Mouse (Mus musculus) hindbrain, postnatal 0 days (tissue): ENCODE measurements at regions not wholly inside any gene's neighbourhood (a gene's known extent, or its start where the extent isn't known, plus 50 kb on each side); places are given as distances from the start of the nearest gene placed in this dataset.

Source experiments
- ATAC-seq: fragments of 200-750 bp; cut with Nextera tagmentation; 2 replicates; pipeline ENCODE4 v1.8.0; 2017; ENCODE audit warnings: mild to moderate bottlenecking, moderate TSS enrichment, moderate library complexity
- DNase-seq: peaks from one replicate; pipeline ENCODE4 v3.0.0-alpha.2; 2015; ENCODE audit warnings: low spot score
- H3K27ac ChIP-seq: fragments of 300-500 bp; sonication (generic); 2 replicates; pipeline ENCODE4 v1.5.1; 2014; ENCODE audit warnings: mild to moderate bottlenecking
- H3K27me3 ChIP-seq: fragments of 300-500 bp; sonication (generic); 2 replicates; pipeline ENCODE4 v1.6.1; 2014; ENCODE audit warnings: low read length, mixed read lengths; ENCODE audit not compliant: insufficient read depth
- H3K36me3 ChIP-seq: fragments of 300-500 bp; sonication (generic); 2 replicates; pipeline ENCODE4 v1.6.1; 2014; ENCODE audit warnings: low read length, mixed read lengths; ENCODE audit not compliant: insufficient read depth
- H3K4me1 ChIP-seq: fragments of 300-500 bp; sonication (generic); 2 replicates; pipeline ENCODE4 v1.6.1; 2014; ENCODE audit warnings: antibody characterized with exemption, low read length, mixed read lengths; ENCODE audit not compliant: insufficient read depth
- H3K4me2 ChIP-seq: fragments of 300-500 bp; sonication (generic); 2 replicates; pipeline ENCODE4 v1.6.1; 2014; ENCODE audit warnings: low read depth, mild to moderate bottlenecking, low read length, moderate library complexity, mixed read lengths
- H3K4me3 ChIP-seq: fragments of 300-500 bp; sonication (generic); 2 replicates; pipeline ENCODE4 v1.5.1; 2014; ENCODE audit warnings: low read length
- H3K9ac ChIP-seq: fragments of 300-500 bp; sonication (generic); replicated peaks from 2 replicates; pipeline ENCODE4 v1.6.1; 2014; ENCODE audit warnings: mild to moderate bottlenecking, low read length, moderate library complexity, mixed read lengths
- H3K9me3 ChIP-seq: fragments of 300-500 bp; sonication (generic); 2 replicates; pipeline ENCODE4 v1.6.1; 2016; ENCODE audit warnings: low read length, mixed read lengths
- CTCF ChIP-seq: IDR thresholded peaks from 2 replicates; pipeline ENCODE4 v1.5.1; 2016; ENCODE audit warnings: antibody characterized with exemption, control low read depth, low read depth
- WGBS: fragments of 180-500 bp; shearing (Covaris S2); extraction: QIAGEN DNeasy Blood & Tissue Kit; methylation state at CpG from one replicate; pipeline ENCODE4 v1.1.7; 2014; 5-methylcytosine and 5-hydroxymethylcytosine counted together

DNA sequence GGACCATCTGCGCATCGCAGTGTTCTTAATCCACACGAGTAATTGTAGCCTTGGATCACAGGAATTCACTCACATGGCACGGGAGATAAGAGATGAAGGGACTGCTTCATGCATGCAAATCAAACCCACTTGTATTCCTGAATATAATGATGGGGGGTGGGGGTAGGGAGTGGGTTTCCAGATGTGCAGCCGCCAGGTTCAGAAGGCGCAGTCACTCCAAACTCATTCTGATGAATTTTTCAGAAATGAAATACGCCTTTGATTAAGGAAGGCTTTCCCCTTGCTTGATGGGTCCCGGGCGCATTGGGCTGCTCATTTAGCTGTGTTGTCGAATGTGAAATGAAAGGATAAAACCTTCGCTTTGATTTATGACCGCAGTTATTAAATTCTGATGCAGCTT, 170.7 kb downstream of the Ackr3 start:
- no peak for TF ChIP-seq CTCF
- Histone ChIP-seq H3K9ac (no peak overlapping the region), H3K27ac (no peak overlapping the region), H3K4me2 (no peak overlapping the region), H3K36me3 (no peaks in the 10 kb centered on the region), H3K9me3 (no peaks in the 10 kb centered on the region), H3K27me3 (no peaks in the 10 kb centered on the region), H3K4me3 (no peak overlapping the region), H3K4me1 (no peaks in the 10 kb centered on the region)
- ATAC-seq: no peak
- DNase-seq: peak; percentile 26
- WGBS: 75% methylated on average over 12 of the region's 12 CpGs

DNA sequence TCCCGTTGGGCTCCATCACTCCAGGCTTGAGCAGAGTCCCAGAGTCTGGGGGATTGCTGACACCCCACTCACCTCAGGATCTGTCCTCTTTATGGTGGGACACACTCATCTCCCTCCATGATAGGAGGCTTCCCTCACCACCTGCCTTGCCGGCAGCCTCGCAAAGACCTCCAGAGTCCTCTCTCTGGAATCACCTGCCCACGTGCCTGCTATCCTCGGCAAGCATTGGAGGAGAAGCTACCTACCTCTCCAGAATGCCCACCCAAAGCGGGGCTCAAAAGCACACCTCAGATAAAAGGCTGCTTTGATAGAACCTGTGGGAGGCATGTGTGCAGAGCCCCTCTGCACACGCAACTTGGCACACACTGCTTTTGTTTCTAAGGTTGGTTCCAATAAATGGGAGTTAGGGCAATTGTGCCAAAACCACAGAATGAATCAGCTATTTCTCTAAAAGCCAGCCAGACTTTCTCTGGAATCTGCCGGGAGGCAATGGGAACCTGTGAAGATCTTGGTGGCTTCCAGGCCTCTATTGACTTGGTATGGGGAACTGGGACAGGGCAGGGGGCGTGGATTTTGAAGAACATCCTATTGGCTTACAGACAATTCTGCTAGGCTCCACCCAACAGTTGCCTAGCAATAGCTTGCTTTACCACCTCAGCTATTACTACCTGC, 176.4 kb downstream of the Ackr3 start:
- 78% methylated on average over 9 of the region's 9 CpGs for WGBS
- Histone ChIP-seq H3K4me3 (no peak overlapping the region), H3K9ac (no peak overlapping the region), H3K36me3 (no peaks in the 10 kb centered on the region), H3K4me1 (no peaks in the 10 kb centered on the region), H3K4me2 (no peak overlapping the region), H3K27me3 (no peaks in the 10 kb centered on the region), H3K27ac (no peak overlapping the region), H3K9me3 (no peaks in the 10 kb centered on the region)
- no peak for DNase-seq
- ATAC-seq: no peak
- TF ChIP-seq CTCF: no peak

DNA sequence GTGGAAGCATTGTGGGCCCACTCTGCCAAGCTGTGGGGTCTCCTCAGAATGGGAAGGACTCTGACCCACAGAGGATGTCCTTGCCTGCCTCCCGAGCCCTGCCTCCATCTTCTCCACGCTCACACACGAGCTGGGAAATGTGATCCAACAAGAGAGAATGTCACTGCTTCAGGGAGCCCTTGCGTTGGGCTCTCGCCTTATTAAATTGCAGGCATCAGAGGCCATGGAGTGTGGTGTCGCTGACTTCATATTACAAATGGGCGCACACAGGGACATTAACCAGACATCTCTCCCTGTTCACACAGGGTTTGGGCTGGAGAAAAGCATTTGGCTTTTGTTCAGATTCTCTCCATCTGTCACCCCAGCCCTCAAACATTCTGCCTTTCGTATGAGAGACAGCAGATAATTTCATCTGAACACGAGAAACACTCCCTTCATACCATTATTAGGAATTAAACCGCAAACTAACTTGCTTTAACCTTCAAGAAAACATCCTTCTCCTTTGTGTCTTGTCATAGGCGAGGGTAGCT, 179.2 kb downstream of the Ackr3 start:
- ATAC-seq (no peak), DNase-seq (no peak)
- H3K27ac ChIP-seq: no peak overlapping the region

DNA sequence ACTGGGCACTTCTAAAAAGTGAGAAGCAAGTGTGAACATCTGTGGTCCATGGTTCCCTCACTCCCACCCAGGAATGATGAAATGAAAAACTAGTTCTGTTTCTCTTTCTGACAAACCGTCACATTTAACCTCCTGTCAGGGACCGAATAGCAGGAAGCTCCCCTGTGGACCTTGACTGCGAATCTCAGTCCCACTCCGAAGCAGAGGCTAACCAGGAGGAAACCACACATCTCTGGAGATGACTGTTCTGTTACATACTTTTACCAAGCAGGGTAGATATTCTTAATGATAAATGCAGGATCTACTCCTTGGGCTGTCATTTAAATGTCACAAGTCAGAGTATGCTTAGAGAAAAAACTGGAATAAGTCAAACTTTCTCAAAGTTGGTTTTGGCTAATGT, 181.2 kb downstream of the Ackr3 start:
- Histone ChIP-seq H3K36me3 (no peaks in the 10 kb centered on the region), H3K27ac (no peak overlapping the region), H3K9ac (no peak overlapping the region), H3K4me1 (no peaks in the 10 kb centered on the region), H3K27me3 (no peaks in the 10 kb centered on the region), H3K4me2 (no peak overlapping the region), H3K9me3 (no peaks in the 10 kb centered on the region), H3K4me3 (no peak overlapping the region)
- no peak for TF ChIP-seq CTCF
- ATAC-seq (no peak), DNase-seq (no peak)
- WGBS: 73% methylated on average over 4 of the region's 4 CpGs

More for the DNA sequence above, 179.2 kb downstream of the Ackr3 start:
- Histone ChIP-seq H3K4me1 (no peaks in the 10 kb centered on the region), H3K9ac (no peak overlapping the region), H3K36me3 (no peaks in the 10 kb centered on the region), H3K4me3 (no peak overlapping the region), H3K4me2 (no peak overlapping the region), H3K27me3 (no peaks in the 10 kb centered on the region), H3K9me3 (no peaks in the 10 kb centered on the region)
- 64% methylated on average over 11 of the region's 11 CpGs for WGBS
- no peak for TF ChIP-seq CTCF

DNA sequence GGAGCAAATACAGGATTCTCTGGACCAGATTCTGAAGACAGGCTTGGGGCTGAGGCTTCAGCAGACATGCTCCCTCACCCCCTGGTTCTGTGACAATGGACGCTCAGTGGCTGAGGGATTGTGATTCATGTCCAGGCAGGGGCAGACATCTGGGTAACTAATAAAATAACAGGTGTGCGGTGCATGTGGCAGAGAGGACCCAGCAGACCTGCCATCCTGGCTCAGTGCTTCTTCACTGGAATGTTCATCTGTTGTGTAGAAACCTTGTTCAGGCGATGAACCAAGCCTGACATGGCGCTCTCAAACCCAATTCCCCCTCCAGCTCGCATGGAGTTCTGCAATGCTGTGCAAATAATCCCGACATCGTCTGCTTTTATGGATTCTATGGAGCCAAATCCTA, 183.0 kb downstream of the Ackr3 start:
- no peak overlapping the region for H3K4me2 ChIP-seq
- H3K4me3 ChIP-seq: no peak overlapping the region
- no peak overlapping the region for H3K27ac ChIP-seq
- ATAC-seq: no peak
- H3K9me3 ChIP-seq: no peaks in the 10 kb centered on the region
- no peaks in the 10 kb centered on the region for H3K4me1 ChIP-seq
- H3K9ac ChIP-seq: no peak overlapping the region
- DNase-seq: no peak
- no peak for TF ChIP-seq CTCF
- no peaks in the 10 kb centered on the region for H3K36me3 ChIP-seq
- no peaks in the 10 kb centered on the region for H3K27me3 ChIP-seq
- WGBS: 84% methylated on average over 7 of the region's 7 CpGs

DNA sequence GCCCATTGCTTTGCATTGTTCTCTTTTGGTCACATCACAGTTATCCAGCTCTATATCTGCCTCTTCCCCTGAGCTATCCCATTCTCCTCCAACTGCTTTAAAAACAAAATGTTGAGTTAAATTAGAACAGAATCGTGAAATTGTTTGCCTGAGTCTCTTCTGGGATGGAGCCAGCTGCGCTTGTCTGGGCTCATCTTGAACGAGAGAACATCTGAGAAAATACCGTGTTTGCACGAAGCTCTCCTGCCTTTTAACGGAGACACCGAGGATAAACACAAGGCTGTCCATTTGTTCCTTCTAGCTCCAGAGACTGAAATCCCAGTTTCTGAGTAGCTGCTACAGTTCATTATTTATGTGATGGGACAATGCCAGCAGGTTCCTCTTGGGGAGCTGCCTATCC, 186.6 kb downstream of the Ackr3 start:
- H3K4me1 ChIP-seq: no peaks in the 10 kb centered on the region
- H3K9ac ChIP-seq: no peak overlapping the region
- no peaks in the 10 kb centered on the region for H3K27me3 ChIP-seq
- DNase-seq (no peak), ATAC-seq (no peak)
- TF ChIP-seq CTCF: no peak
- no peaks in the 10 kb centered on the region for H3K36me3 ChIP-seq
- no peak overlapping the region for H3K4me2 ChIP-seq
- H3K4me3 ChIP-seq: no peak overlapping the region
- H3K27ac ChIP-seq: no peak overlapping the region
- 74% methylated on average over 7 of the region's 7 CpGs for WGBS
- no peaks in the 10 kb centered on the region for H3K9me3 ChIP-seq

DNA sequence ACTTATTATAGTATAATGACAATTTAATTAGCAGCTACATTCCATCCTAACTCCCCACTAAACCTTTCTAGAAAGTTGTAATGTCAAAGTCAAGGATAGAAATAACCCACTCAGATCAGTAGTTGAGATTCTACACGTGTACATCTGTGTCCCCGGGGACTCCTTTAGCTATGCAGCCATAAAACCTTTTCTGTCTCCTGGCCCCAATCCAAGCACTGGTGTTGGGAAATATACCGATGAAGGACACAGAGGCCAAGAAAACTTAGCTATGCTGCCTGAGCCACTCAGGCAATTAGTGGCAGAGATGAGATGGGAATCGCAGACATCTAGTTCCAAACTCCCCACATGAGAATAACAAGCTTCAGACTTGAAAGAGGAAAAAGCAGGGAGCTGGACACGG, 190.1 kb downstream of the Ackr3 start:
- no peaks in the 10 kb centered on the region for H3K36me3 ChIP-seq
- no peaks in the 10 kb centered on the region for H3K9me3 ChIP-seq
- H3K9ac ChIP-seq: no peak overlapping the region
- no peaks in the 10 kb centered on the region for H3K27me3 ChIP-seq
- H3K27ac ChIP-seq: no peak overlapping the region
- peaks cover 3% of the 10 kb centered on the region; the same call in 1 of the 2 replicates for H3K4me1 ChIP-seq
- peak; percentile 19 for DNase-seq
- ATAC-seq: no peak
- 58% methylated on average over 5 of the region's 5 CpGs for WGBS
- no peak overlapping the region for H3K4me2 ChIP-seq
- no peak for TF ChIP-seq CTCF
- no peak overlapping the region for H3K4me3 ChIP-seq
